Comparison of ENCODE assay signal across 11 mouse cellular contexts in the genomic region with DNA sequence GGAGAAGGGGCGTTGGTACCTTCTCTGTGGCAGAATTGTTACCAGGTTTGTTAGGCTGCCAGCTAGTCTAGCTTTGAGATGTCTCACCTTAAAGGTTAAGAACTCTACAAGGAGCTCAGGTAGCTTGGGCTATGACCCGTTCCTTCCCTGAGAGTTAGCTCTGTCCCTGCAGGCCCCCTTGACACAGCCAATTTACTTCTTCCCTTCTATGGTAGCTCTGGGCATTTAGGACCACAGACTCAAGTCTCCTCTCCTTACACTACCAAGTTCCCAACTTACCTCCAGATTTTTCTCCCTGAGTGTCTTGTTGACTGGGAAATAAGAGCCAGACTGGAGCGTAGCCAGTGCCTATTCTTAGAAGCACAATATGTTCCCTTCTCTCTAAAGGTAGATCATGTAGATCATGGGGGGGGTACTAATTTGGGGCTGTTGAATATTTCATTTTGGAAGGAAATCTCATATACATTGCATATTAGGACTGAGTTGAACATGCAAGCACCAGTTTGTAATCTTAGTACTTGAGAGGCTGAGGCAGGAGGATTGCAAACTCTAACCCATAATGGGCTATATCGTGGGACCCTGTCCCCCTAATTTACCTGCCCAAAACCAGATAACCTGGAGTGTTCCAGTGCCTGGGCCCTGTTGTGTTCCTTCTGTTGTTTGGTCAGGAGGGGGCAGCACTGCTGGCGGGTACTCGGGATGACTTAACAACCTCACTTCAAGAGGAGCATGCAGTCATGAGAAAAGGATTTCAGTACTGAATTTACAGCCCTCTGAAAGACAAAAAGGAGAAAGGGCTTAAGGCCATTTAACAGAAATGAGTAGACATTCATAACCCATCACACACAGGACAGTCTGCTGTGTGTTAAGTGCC. TPM values are rescaled to one million over a fixed set of nuclear protein-coding genes. Genes with fewer than 3 reads are reported as not detected.
DNase-seq lines count a peak whose midpoint lies in the region; ATAC-seq and TF ChIP-seq lines count a peak whose summit lies in the region.
"Had no signal": no experiment of that assay in that cellular context is flagged by ENCODE, and none has a peak within 500 bp of the region (broad histone marks: within the 10 kb centered on the region; RNA-seq: fewer than 3 reads in every experiment).

No protein-coding gene starts in this region.

- DNase-seq in layer of hippocampus, adult 2 months (ENCODE audit: low spot score in 2 of 2): no peak
- no peak for DNase-seq in layer of hippocampus, postnatal 14 days (ENCODE audit: low spot score in 2 of 2)
- DNase-seq in 416B (ENCODE audit: low read depth) (peak; percentile 42), MEL (ENCODE audit: low read depth, low spot score) (no peak)
- DNase-seq in cerebellum, postnatal 14 days: peak; percentile 50 to 71
- DNase-seq in adrenal gland, postnatal 10 days: no peak
- DNase-seq in forebrain, embryonic 14.5 days (ENCODE audit: low spot score): no peak
- DNase-seq in right cerebral cortex, postnatal 25 days: no peak
- DNase-seq: kidney, postnatal 25 days had no signal

- no peak for ATAC-seq in forebrain, embryonic 14.5 days
- ATAC-seq: midbrain, embryonic 13.5 days had no signal

- no peaks in the 10 kb centered on the region; a peak in 1 of 4 replicates for H3K27me3 ChIP-seq in MEL (ENCODE audit: control insufficient read depth in 1 of 2, insufficient read depth in 2 of 2, low read length in 2 of 2)
- H3K27me3 ChIP-seq in forebrain, embryonic 14.5 days (replicated peaks; ENCODE audit: control insufficient read depth, insufficient read depth, low read length): no peaks in the 10 kb centered on the region
- H3K27me3 ChIP-seq: midbrain, embryonic 13.5 days had no signal

- no peak overlapping the region for H3K9ac ChIP-seq in MEL (ENCODE audit: control insufficient read depth, low read depth, low read length, poor library complexity, severe bottlenecking)
- no peak overlapping the region for H3K9ac ChIP-seq in forebrain, embryonic 14.5 days (ENCODE audit: low read length)
- H3K9ac ChIP-seq: hindbrain, embryonic 14.5 days; midbrain, embryonic 13.5 days had no signal

- no peak overlapping the region for H3K27ac ChIP-seq in layer of hippocampus, adult 2 months
- no peak overlapping the region for H3K27ac ChIP-seq in MEL (ENCODE audit: control insufficient read depth, low read depth, low read length)
- no peak overlapping the region for H3K27ac ChIP-seq in forebrain, embryonic 14.5 days (ENCODE audit: low read depth, low read length)
- H3K27ac ChIP-seq: hindbrain, embryonic 14.5 days; midbrain, embryonic 13.5 days had no signal

- no peak; the same call in 1 of the 2 replicates for TF ChIP-seq RAD21 in MEL (IDR thresholded peaks at IDR 0.05; ENCODE audit: low read depth, low read length)

- no peaks in the 10 kb centered on the region for H3K9me3 ChIP-seq in MEL (replicated peaks; ENCODE audit: insufficient read depth, low read length)
- no peaks in the 10 kb centered on the region for H3K9me3 ChIP-seq in forebrain, embryonic 14.5 days (replicated peaks; ENCODE audit: control insufficient read depth, low read length)
- H3K9me3 ChIP-seq: midbrain, embryonic 13.5 days had no signal

- TF ChIP-seq CTCF in layer of hippocampus, adult 2 months (conservative IDR thresholded peaks at IDR 0.05): peak; percentile 50
- TF ChIP-seq CTCF in MEL (IDR thresholded peaks at IDR 0.05 in 2 of 3, conservative IDR thresholded peaks at IDR 0.05 in 1 of 3; ENCODE audit: control insufficient read depth in 1 of 3, insufficient read depth in 1 of 3, low read depth in 2 of 3, low read length in 3 of 3, poor library complexity in 1 of 3, severe bottlenecking in 1 of 3): peak; percentile 7 to 48 (median 26); a peak in 4 of 6 replicates

- H3K4me1 ChIP-seq in MEL (ENCODE audit: control insufficient read depth in 1 of 2, insufficient read depth in 2 of 2, low read length in 2 of 2): no peaks in the 10 kb centered on the region; a peak in 1 of 4 replicates
- no peaks in the 10 kb centered on the region for H3K4me1 ChIP-seq in forebrain, embryonic 14.5 days (ENCODE audit: control insufficient read depth, insufficient read depth, low read length)
- H3K4me1 ChIP-seq: midbrain, embryonic 13.5 days had no signal

- no peak for TF ChIP-seq EP300 in MEL (IDR thresholded peaks at IDR 0.05; ENCODE audit: low read depth in 1 of 2, low read length in 2 of 2)

- H3K4me2 ChIP-seq in forebrain, embryonic 14.5 days (ENCODE audit: low read length): no peak overlapping the region
- H3K4me2 ChIP-seq: hindbrain, embryonic 14.5 days; midbrain, embryonic 13.5 days had no signal

- WGBS in forebrain, embryonic 14.5 days: 89% methylated on average over 6 of the region's 6 CpGs

- no peaks in the 10 kb centered on the region for H3K36me3 ChIP-seq in MEL (ENCODE audit: control insufficient read depth in 1 of 2, insufficient read depth in 2 of 2, low read length in 2 of 2)
- H3K36me3 ChIP-seq in forebrain, embryonic 14.5 days (ENCODE audit: control insufficient read depth, insufficient read depth, low read length): no peaks in the 10 kb centered on the region
- H3K36me3 ChIP-seq: midbrain, embryonic 13.5 days had no signal

- no peaks in the 10 kb centered on the region for H3K79me2 ChIP-seq in MEL (ENCODE audit: control insufficient read depth, insufficient read depth, low read length, poor library complexity)

- TF ChIP-seq POLR2A in MEL (IDR thresholded peaks at IDR 0.05; ENCODE audit: control insufficient read depth in 1 of 2, insufficient read depth in 1 of 2, low read depth in 1 of 2, low read length in 2 of 2, poor library complexity in 1 of 2): no peak

- no peak overlapping the region for H3K4me3 ChIP-seq in layer of hippocampus, adult 2 months
- H3K4me3 ChIP-seq in MEL (ENCODE audit: control insufficient read depth in 1 of 2, insufficient read depth in 1 of 2, low read depth in 2 of 2, low read length in 2 of 2): no peak overlapping the region
- no peak overlapping the region for H3K4me3 ChIP-seq in forebrain, embryonic 14.5 days (ENCODE audit: low read depth, low read length)
- H3K4me3 ChIP-seq: midbrain, embryonic 13.5 days had no signal

TF ChIP-seq in MEL, 35 proteins besides CTCF, POLR2A, EP300 and RAD21:
- TF ChIP-seq SMC3 (IDR thresholded peaks at IDR 0.05; ENCODE audit: low read depth, low read length) (peak; percentile 26; the same call in 1 of the 2 replicates), GATA1 (IDR thresholded peaks at IDR 0.05; ENCODE audit: low read depth, low read length) (no peak)

RNA-seq across cellular contexts. Expression of gene Cds1, which starts 46.6 kb away (rescaled TPM):
- 10 to 100 TPM; 58.4 to 60.3 TPM for total RNA-seq in layer of hippocampus, adult 2 months (2021)
- total RNA-seq in layer of hippocampus, postnatal 14 days (2021): 10 to 100 TPM; 57.2 to 58.8 TPM
- total RNA-seq in MEL (2012; rRNA removed): not detected in 2 replicates
- not detected for polyA plus RNA-seq in MEL (2012; ENCODE audit: insufficient read depth in 1 of 2, insufficient read length in 2 of 2, low read depth in 1 of 2, low replicate concordance in 2 of 2, missing spikeins in 1 of 2)
- total RNA-seq in adrenal gland, postnatal 10 days (2021): 10 to 100 TPM; 11.1 to 12.2 TPM
- 3.9 and 4.0 TPM in 2 replicates for polyA plus RNA-seq in forebrain, embryonic 14.5 days (2014; fragmentation: Nextera tagmentation; extraction: Ambion mirVana)

Comparison
In these comparisons a context has a peak if more than half of its experiments do, and no peak if none do; other contexts are left out.
1. DNase-seq: peak in 416B (single experiment) and cerebellum, postnatal 14 days (2 of 2); none in layer of hippocampus, adult 2 months (0 of 2), layer of hippocampus, postnatal 14 days (0 of 2), MEL (single experiment), adrenal gland, postnatal 10 days (single experiment), forebrain, embryonic 14.5 days (single experiment) and right cerebral cortex, postnatal 25 days (single experiment).
2. RNA of gene Cds1, which starts 46.6 kb away (total RNA-seq): 58.4 to 60.3 TPM in layer of hippocampus, adult 2 months, 57.2 to 58.8 TPM in layer of hippocampus, postnatal 14 days and 11.1 to 12.2 TPM in adrenal gland, postnatal 10 days; not detected in MEL; every median in the first group is over 10 times any median in the second.